Mouse (Mus musculus) cerebellum, postnatal 4 days (tissue): Measurements from ENCODE around the gene Oca2.

ENCODE experiments used
- DNase-seq, 2 experiments: peaks; one replicate each; pipeline ENCODE4 v3.0.0; 2022; ENCODE audit warnings: low spot score in 2 of 2, mixed read lengths in 1 of 2

The Oca2 gene

GRCm38 (mm10) chr7:56381750-56382421 is 142.3 kb downstream of the Oca2 start:
- no peak for DNase-seq

DNA sequence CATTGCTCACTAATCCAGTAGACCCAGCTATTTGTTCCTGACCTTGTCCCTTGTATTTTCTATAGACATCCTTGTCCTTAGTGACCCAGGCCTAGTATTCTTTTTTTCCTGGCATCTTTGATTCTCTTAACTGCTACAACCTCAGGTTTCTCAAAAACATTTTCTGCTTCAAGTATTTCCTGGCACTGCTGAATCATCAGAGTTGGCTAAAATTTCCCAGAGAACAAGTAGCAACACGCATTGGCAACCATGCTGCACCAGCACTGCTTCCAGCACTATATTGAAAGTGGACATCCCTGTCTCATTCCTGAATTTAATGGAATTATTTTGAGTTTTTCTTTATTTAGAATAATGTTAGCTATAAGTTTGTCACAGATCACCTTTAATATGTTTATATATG is 143.1 kb downstream of the Oca2 start:
- no peak for DNase-seq

- DNase-seq = no peak
Measured at GRCm38 (mm10) chr7:56388295-56388694, 148.7 kb downstream of the Oca2 start.

DNA sequence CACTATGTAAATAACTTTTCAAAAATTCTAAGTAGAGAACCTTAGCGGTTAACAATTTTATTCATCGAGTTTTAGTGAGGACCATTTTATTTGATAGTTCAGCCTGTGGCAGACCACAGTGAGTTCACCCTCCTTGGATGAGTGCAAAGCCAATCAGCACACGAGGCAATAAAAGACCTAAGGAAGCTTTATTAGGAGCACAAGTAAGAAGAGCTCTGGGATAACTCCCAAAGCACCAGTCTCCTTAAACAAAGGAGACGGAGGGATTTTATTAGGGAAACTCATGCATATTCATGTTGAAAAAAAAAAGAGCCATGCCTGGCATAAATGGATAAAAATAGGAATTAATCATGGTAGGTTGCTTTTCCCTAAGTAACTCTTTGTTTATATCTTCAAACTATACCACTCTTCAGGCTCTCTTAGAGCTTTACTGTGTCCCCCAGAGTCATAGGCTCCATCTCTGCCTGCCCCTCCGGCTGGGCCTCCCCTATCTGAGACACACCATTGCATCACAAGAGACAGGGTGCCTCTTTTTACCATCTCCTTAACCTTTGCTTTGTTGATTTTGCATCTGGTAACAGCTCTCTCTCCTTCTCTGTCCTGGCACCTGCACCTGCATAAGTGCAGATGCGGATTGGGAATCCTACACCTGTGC is 178.7 kb downstream of the Oca2 start:
- no peak for DNase-seq

DNA sequence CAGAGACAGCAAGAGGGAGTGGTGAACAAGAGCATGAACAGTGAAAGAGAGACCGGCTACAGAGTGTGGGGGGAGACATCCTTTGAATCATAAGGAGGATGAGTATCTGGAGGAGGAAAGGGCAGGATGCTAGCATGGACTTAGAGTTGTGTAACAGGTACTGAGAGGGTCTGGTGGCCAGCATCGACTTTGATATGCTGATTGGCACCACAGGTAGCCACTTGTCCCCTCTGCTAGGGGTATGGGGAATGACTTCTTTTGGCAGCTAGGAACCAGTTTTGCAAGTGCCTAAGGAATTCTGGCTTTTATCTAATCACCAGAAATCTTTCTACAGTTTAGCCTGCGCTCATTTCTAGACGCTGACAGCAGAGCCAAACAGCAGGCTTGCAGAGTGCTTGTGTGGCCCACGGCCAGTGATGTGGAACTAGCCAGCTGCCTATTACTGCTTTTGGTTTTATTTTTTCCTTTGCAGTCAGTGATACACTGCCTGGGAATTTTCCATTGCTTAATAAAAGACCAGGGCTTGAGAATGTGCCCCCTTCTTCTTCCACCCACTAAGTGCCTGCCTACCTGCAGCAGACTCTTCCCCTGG is 179.8 kb downstream of the Oca2 start:
- no peak for DNase-seq

DNA sequence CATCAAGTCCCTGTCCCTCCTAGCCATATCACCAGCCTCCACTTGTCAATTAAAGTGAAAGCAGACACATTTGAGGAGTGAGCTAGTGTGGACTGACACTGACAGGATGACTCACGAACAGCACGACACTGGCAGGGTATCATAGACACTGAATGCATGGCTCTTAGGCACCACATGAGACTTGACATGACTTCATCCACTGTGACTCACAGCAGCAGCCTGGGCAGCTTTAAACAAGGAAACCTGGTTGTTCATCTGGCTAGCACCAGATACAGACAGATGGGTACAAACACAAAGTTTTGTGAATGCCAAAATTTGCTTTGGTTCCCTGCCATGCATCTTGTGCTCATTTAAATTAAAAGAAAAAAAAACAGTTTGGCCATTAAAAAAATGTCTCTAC is 182.4 kb downstream of the Oca2 start:
- DNase-seq = peak in 1 of 2 experiments; percentile 3

DNA sequence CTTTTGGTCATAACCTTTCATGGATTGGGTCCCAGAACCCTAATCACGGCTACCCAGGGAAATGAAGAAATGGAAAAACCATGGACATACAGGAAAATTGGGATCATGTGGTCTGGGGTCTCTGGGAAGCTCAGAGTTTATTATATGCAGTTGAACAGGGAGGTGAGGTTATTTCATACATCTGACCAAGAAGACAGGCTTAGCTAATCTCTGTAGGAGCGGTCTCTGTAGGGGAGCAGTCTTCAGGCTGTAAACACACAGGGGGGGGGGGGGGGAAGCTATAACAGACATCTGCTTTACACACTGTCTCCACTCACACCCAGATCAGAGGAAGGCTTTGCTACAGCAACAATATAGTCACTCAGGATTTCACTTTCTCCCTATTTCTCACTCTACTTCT is 184.0 kb downstream of the Oca2 start:
- no peak for DNase-seq

- DNase-seq = no peak
Measured at GRCm38 (mm10) chr7:56460814-56461520, 221.4 kb downstream of the Oca2 start.

DNA sequence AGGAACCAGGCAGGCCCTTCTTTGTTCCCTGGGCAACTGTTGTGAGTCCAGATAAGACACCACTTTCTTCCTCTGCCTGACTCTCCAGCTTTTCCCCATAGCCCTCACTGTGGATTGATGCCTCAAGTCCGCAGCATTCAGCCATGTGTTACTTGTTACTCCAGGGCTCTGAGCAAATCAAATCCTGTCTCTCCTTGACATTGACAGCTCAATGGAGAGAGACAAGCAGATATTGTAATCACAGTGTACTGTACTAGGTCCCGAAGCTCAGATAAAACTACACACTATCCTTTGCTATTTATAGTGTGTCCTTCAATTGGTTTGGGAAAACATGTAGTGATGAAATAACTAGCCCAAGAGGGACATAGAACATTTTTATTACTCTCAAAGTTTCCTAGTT is 258.7 kb downstream of the Oca2 start:
- no peak for DNase-seq

GRCm38 (mm10) chr7:56499319-56499718 is 259.8 kb downstream of the Oca2 start:
- no peak for DNase-seq

- DNase-seq = no peak
Measured at GRCm38 (mm10) chr7:56499767-56500166, 260.2 kb downstream of the Oca2 start.

DNA sequence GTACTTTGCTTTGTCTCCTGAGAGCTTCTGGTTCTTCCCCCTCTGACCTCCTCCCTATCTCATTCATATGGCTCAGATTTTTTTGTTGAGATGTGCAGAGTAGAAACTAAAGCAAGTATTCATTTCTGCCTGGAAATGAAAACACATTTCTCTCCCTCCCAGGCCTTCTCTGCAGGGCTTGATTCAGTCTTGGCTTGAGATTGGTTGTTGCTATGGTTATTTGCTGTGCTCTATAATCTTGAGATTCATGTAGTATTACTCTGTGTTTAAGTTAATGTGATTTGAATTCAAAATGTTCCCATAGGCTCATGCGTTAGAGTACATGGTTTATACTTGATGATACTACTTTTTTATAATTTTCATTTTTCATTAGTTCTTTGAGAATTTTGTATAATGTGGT is 260.9 kb downstream of the Oca2 start:
- DNase-seq = no peak

DNA sequence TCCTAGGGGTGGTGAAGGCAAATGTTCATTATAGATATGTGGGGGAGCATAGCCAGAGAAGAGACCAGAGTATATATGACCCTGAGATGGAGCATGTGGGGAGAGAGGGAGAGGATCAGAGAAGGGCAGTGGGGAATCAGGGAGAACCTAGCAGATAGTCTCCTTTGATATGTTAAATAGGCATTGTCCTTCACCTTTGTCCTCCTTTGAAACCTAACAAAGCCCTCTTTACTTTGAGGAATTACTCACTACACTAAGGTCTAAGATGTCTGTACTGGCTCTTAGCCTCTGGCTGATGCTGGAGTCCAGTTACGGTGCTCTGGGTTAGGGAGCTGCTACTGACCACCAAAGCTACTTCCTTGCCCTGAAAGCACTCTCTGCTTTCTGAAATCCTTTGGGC is 279.0 kb downstream of the Oca2 start:
- DNase-seq = no peak

- no peak for DNase-seq
Measured at GRCm38 (mm10) chr7:56519741-56520140, 280.2 kb downstream of the Oca2 start.

DNA sequence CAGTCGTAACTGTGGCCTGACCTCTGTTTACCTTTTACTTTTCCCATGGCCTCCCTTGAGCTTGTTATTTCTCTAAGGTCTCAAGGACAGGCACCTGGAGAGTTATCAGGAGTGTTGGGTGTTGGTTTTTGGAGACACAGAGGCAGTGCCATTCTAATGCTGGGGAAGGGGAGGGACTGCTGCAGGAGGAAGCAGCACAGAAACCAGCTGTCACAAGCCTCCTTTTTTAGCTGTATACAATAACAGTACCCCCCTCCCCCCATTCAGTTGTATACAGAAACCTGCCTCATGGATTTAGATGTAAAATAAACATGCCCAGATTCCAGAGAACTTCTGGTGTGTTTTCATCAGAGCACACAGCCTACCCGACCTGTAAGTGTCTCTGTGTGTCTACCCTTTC is 295.3 kb downstream of the Oca2 start:
- no peak for DNase-seq

- DNase-seq = no peak
Measured at GRCm38 (mm10) chr7:56549226-56549625, 309.7 kb downstream of the Oca2 start.

- DNase-seq = no peak
Measured at GRCm38 (mm10) chr7:56551804-56552203, 312.2 kb downstream of the Oca2 start.
